Mouse (Mus musculus): ENCODE results near the gene Trabd2b. TPM values are rescaled to one million over a fixed set of nuclear protein-coding genes. Genes with fewer than 3 reads are reported as not detected.

Gene Trabd2b
- polyA plus RNA-seq, 1 experiment from 2014 or later: 1.3 TPM

- H3K27ac ChIP-seq (ENCODE audit: low read depth, low read length): peak overlapping the region; percentile 54; the same call in 1 of the 2 replicates
- 39% methylated on average over 9 of the region's 9 CpGs for WGBS
- peak; percentile 43 for DNase-seq (ENCODE audit: low spot score)
Measured at GRCm38 (mm10) chr4:114664063-114665036, 257.8 kb downstream of the Trabd2b start.

More at GRCm38 (mm10) chr4:114664063-114665036, 257.8 kb downstream of the Trabd2b start:
- H3K36me3 ChIP-seq (ENCODE audit: control insufficient read depth, insufficient read depth, low read length): no peaks in the 10 kb centered on the region
- H3K4me1 ChIP-seq (replicated peaks; ENCODE audit: control insufficient read depth, insufficient read depth, low read length): peaks cover 19% of the 10 kb centered on the region
- no peak overlapping the region for H3K4me2 ChIP-seq
- no peaks in the 10 kb centered on the region for H3K9me3 ChIP-seq (ENCODE audit: control insufficient read depth, low read length)
- H3K9ac ChIP-seq (ENCODE audit: low read depth, low read length): no peak overlapping the region
- peaks cover 37% of the 10 kb centered on the region for H3K27me3 ChIP-seq (replicated peaks; ENCODE audit: control insufficient read depth, insufficient read depth, low read length)
- no peak overlapping the region for H3K4me3 ChIP-seq (ENCODE audit: low read depth, low read length)
- peak; percentile 92 for ATAC-seq (replicated peaks; ENCODE audit: low FRiP score)

Other genes starting within 250 kb of the Trabd2b start
- gene Skint11, start 243.3 kb upstream of the Trabd2b start, polyA plus RNA-seq (2014; fragmentation: Nextera tagmentation; extraction: Ambion mirVana): not detected in 2 replicates